Mouse (Mus musculus): ENCODE results near the gene Cx3cr1.
A peak's percentile ranks its signal among the peaks of the same experiment; 100 is the strongest.

The Cx3cr1 gene

DNA sequence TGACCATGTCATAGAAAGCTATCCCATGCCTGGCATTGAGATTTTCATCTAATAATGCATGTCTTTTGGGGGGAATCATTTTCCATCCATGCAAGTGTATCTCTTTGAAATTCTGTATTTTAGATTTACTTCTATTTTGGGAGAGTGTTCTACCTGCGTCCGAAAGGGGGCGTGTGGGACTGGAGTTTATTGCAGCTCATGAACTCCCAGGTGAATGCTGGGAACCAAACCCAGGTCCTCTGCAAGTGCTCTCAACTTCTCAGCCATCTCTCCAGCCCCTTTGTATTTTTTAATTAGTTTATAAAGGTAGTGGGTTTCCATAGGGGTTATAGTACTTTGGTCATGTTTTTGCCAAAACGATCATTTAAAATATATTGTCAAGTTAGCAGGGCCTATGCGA lies 175.8 kb downstream of the Cx3cr1 start:
- no peak for DNase-seq (ENCODE audit: low read depth, low spot score)

DNA sequence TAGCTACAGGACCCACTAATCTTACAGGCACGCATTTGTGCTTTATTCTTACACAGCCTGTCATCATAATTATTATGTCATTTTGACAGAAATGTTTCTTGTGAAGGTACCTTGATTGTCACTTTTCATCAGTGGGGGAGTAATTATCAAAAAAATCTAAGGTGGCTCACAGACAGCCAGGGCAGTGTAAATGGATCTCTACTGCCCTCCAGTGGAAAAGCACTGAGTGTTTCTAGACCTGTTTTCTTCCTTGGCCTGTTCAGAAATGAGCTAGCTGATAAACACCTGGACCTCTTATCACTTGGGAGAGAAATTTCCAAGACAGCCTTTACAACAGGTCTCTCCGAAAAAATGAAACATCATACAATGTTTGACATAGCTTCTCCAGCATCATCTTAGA lies 179.0 kb downstream of the Cx3cr1 start:
- DNase-seq (ENCODE audit: low read depth, low spot score), result peak; percentile 59

DNA sequence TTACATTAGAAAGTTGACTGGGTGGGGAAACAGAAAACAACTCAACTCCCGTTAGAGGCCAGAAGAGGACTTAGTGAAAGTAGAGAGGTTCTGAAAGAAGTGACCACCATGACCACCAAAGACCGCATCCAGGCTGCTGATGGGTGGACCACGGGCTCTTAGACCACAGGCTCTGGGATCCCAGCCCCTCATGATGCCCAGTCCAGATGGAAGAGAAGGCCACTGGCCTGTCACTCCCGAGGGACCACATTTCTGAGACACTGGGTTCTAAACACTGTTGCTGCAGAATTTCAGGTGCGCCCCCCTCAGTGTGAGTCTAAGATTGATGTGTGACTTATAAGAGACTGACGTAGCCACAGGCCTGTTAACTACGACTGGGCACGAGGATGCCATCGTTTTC lies 180.2 kb downstream of the Cx3cr1 start:
- DNase-seq (ENCODE audit: low read depth, low spot score), result no peak

DNA sequence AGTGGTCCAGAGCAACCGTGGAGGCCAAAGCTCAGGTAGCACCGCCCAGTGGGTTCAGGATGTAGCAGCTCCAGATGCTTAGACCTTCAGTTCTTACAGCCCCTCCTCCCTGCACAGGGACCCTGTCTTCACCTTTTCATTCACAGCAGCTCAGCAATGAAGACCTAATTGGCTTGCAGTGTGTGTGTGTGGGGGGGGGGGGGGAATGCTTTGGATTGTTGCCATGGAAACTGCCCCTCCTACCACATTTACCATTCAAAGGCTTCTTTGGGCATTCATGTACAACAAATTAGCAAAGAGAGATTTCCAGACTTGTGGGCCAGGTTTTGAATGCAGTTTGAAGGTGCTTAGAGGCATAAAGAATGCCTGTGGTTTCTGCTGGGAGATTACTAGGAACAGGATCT lies 180.8 kb downstream of the Cx3cr1 start:
- DNase-seq (ENCODE audit: low read depth, low spot score), result no peak

DNA sequence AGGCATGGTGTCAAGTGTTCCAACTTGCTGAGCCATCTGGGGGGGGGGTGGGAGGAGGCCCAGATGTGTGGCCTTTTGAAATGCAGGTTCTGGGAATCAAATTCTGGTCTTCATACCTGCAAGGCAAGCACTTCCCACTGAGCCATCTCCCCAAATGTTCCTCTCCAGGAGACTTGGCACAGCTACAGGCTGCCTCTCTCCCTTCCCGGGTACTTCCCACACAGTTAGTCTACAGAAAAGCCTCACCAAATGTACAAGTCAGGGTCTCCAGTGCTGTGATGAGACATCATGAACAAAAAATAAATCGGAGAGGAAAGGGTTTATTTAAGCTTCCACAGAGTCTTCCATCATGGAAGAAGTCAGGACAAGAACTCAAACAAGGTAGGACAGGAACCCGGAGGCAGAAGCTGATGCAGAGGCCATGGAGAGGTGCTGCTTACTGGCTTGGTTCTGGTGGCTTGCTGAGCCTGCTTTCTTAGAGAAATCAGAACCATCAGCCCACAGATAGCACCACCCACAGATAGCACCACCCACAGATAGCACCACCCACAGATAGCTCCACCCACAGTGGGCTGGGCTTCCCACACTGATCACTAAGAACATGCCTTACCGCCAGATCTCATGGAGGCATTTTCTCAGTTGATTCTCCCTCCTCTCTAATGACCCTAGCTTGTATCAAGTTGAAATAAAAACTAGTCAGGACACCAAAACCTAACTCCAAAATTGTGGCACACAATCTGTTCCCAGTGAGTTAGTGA lies 182.4 kb downstream of the Cx3cr1 start:
- DNase-seq (ENCODE audit: low read depth, low spot score), result peak; percentile 24

DNA sequence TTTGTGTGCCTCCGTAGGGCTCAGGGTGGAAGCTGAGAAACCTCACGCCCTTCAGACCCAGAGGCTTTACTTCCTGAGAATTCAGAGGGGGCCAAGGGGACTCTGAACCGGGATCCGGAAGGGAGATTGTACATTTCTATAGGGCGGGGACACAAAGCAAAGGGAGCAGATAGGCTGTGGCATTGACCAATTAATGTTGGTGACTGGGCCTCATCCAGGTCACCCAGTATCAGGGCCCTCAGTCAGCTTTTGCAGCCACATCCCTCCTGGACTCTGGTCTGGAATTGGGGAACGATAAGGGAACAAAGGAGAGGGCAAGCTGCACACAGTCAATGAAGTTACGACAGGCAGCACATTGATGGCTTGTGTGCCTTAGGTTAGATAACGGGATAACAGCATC lies 215.5 kb downstream of the Cx3cr1 start:
- no peak for DNase-seq (ENCODE audit: low read depth, low spot score)

DNA sequence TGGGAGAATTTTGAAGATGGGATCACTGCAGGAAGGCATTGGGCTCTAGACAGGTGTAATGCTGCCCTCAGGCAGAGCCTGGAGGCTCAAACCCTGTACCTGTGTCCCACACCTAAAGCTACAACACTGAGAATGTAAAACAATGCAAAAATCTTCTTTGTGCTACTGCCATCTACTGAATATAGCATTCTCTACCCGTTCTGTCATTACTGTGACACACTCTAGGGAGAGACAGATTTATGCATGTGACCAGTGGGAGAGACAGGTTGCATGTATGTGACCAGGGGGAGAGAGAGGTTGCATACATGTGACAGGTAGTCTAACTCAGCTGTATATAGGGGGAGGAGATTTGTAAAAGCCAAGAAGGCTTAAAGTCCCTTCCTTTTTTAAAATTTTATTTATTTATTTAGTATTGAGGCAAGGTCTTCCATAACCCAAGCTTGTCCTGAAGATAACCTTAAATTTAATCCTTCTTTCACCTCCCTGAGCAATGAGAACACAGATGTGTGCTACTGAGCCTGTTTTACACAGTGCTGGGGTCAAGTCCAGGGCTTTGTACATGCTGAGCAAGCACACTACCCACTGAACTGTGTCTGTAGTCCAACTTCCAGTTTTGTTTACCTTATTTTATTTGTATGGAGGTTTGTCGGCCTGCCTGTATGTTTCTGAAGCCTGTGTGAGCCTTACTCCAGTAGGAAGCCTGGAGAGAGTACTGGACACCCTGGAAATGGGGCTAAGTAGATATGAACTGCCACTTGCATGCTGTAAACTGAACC lies 216.4 kb downstream of the Cx3cr1 start:
- no peak for DNase-seq (ENCODE audit: low read depth, low spot score)

DNA sequence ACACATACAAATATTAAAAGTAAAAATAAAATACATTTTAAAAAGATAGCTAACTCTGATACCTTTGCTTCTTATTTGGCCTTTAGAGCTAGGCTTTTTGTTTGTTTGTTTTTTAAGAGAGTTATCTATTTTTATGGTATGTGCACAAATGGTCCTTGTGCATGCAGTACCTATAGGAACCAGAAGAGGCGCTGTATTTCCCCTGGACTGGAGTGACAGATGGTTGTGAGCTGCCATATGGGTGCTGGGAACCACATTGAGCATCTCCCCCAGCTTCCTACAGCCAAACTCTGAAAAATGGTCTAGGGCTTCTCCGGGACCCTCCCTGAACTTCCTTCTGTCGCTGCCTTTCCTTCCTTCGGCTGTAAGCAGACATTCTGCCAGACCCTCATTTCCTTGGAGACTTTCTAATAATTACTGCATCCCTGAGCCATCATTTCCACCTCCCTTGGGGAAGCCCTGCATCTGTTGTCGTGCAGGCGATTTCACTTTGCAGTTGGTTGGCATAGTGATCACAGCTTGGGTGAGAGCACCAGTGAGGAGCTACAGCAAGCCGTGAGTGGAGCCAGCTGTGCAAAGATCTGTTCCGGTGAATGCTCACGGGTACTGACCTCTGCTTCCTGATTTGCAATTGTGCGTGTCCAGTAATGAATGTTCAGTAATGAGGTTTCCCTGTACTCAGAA lies 217.2 kb downstream of the Cx3cr1 start:
- no peak for DNase-seq (ENCODE audit: low read depth, low spot score)

All from CD4-positive helper T cell, adult 2 months (primary cell).